Mouse (Mus musculus): ENCODE measurements around the gene Hprt.

- TF ChIP-seq CTCF (IDR thresholded peaks at IDR 0.05; ENCODE audit: control insufficient read depth, insufficient read depth, insufficient read length) (no peak), MYOD1 (IDR thresholded peaks at IDR 0.05; ENCODE audit: control insufficient read depth, insufficient read length, low read depth) (no peak), MAX (IDR thresholded peaks at IDR 0.05) (no peak)
Observed at GRCm38 (mm10) chrX:53029559-53029958, 41.6 kb downstream of the Hprt start.

All from C2C12 (cell line).